Mouse (Mus musculus): ENCODE data around the gene Denr. TPM values are rescaled to one million over a fixed set of nuclear protein-coding genes. Genes with fewer than 3 reads are reported as not detected.
A peak's percentile ranks its signal among the peaks of the same experiment; 100 is the strongest.

The Denr gene
- 10 to 100 TPM; 52.8 to 75.2 TPM for polyA plus RNA-seq (2017; shearing (Covaris generic))

- peak; percentile 97 for ATAC-seq
Observed at GRCm38 (mm10) chr5:123906976-123907630, at the start of gene Denr. Denr (plus strand) TSS chr5:123907175.

- ATAC-seq = no peak
Observed at GRCm38 (mm10) chr5:123858798-123859197, 48.2 kb upstream of the Denr start.

GRCm38 (mm10) chr5:123862374-123863350 lies 44.3 kb upstream of the Denr start:
- ATAC-seq = no peak

GRCm38 (mm10) chr5:123863934-123864333 lies 43.0 kb upstream of the Denr start:
- no peak for ATAC-seq

GRCm38 (mm10) chr5:123865365-123865764 lies 41.6 kb upstream of the Denr start, which contains the start of gene Hcar2:
Hcar2 (minus strand) TSS chr5:123865499.
- no peak for ATAC-seq

GRCm38 (mm10) chr5:123866457-123866856 lies 40.5 kb upstream of the Denr start:
- ATAC-seq = no peak

- ATAC-seq = no peak
Observed at GRCm38 (mm10) chr5:123869615-123870014, 37.4 kb upstream of the Denr start.

- ATAC-seq = no peak
Observed at GRCm38 (mm10) chr5:123874177-123874576, 32.8 kb upstream of the Denr start.

GRCm38 (mm10) chr5:123878056-123878455 lies 28.9 kb upstream of the Denr start:
- ATAC-seq = no peak

GRCm38 (mm10) chr5:123879928-123880327 lies 27.0 kb upstream of the Denr start, which contains the start of gene Hcar1:
Hcar1 (minus strand) TSS chr5:123880020.
- no peak for ATAC-seq

- no peak for ATAC-seq
Observed at GRCm38 (mm10) chr5:123880778-123881177, 26.2 kb upstream of the Denr start.

GRCm38 (mm10) chr5:123883891-123884290 lies 23.1 kb upstream of the Denr start:
- no peak for ATAC-seq

- ATAC-seq = no peak
Observed at GRCm38 (mm10) chr5:123884332-123884731, 22.6 kb upstream of the Denr start.

GRCm38 (mm10) chr5:123886365-123886764 lies 20.6 kb upstream of the Denr start:
- no peak for ATAC-seq

- ATAC-seq = no peak
Observed at GRCm38 (mm10) chr5:123890312-123890711, 16.7 kb upstream of the Denr start.

GRCm38 (mm10) chr5:123890987-123891386 lies 16.0 kb upstream of the Denr start:
- ATAC-seq = no peak

GRCm38 (mm10) chr5:123891669-123892068 lies 15.3 kb upstream of the Denr start:
- no peak for ATAC-seq

GRCm38 (mm10) chr5:123893520-123893919 lies 13.5 kb upstream of the Denr start:
- no peak for ATAC-seq

GRCm38 (mm10) chr5:123896395-123896794 lies 10.6 kb upstream of the Denr start:
- ATAC-seq = no peak

GRCm38 (mm10) chr5:123897352-123897751 lies 9.6 kb upstream of the Denr start:
- peak; percentile 62 for ATAC-seq

GRCm38 (mm10) chr5:123904059-123904672 lies 2.8 kb upstream of the Denr start:
- ATAC-seq = no peak

GRCm38 (mm10) chr5:123906146-123906975 lies 614 bp upstream of the Denr start:
- no peak for ATAC-seq
